Mouse (Mus musculus): Measurements from ENCODE around the gene Syne2. TPM values are rescaled to one million over a fixed set of nuclear protein-coding genes. Genes with fewer than 3 reads are reported as not detected.
"Not testable (repeated sequence)": the region's sequence is repeated elsewhere in the genome, so short reads cannot be mapped to it uniquely, and the experiment has no call there.

Gene Syne2
- polyA plus RNA-seq, 1 experiment = 0.78 TPM

- TF ChIP-seq FLI1 (IDR thresholded peaks at IDR 0.05; ENCODE audit: low read length) = no peak
- no peak for TF ChIP-seq GATA1 (IDR thresholded peaks at IDR 0.05; ENCODE audit: borderline replicate concordance, low read length)
- no peak overlapping the region for H3K4me3 ChIP-seq (replicated peaks)
- no peaks in the 10 kb centered on the region for H3K36me3 ChIP-seq (replicated peaks; ENCODE audit: low read length)
- peaks cover 8% of the 10 kb centered on the region for H3K27me3 ChIP-seq (replicated peaks)
- H3K9me3 ChIP-seq = no peaks in the 10 kb centered on the region
- peaks cover 7% of the 10 kb centered on the region for H3K4me1 ChIP-seq
Measured at GRCm38 (mm10) chr12:76132591-76132990, 314.7 kb downstream of the Syne2 start.

GRCm38 (mm10) chr12:76133081-76133480, 315.1 kb downstream of the Syne2 start:
- H3K36me3 ChIP-seq (replicated peaks; ENCODE audit: low read length); H3K4me1 ChIP-seq; H3K9me3 ChIP-seq; H3K4me3 ChIP-seq (replicated peaks); H3K27me3 ChIP-seq (replicated peaks): not testable (repeated sequence)

- Histone ChIP-seq H3K4me1 (peaks cover 7% of the 10 kb centered on the region), H3K9me3 (no peaks in the 10 kb centered on the region), H3K4me3 (replicated peaks) (no peak overlapping the region), H3K27me3 (replicated peaks) (peaks cover 8% of the 10 kb centered on the region), H3K36me3 (replicated peaks; ENCODE audit: low read length) (no peaks in the 10 kb centered on the region)
- TF ChIP-seq FLI1 (IDR thresholded peaks at IDR 0.05; ENCODE audit: low read length) (no peak), GATA1 (IDR thresholded peaks at IDR 0.05; ENCODE audit: borderline replicate concordance, low read length) (no peak)
Measured at GRCm38 (mm10) chr12:76136701-76137100, 318.8 kb downstream of the Syne2 start.

- peaks cover 18% of the 10 kb centered on the region for H3K27me3 ChIP-seq (replicated peaks)
- not testable (repeated sequence) for H3K4me1 ChIP-seq; H3K9me3 ChIP-seq; H3K36me3 ChIP-seq (replicated peaks; ENCODE audit: low read length)
- peak overlapping the region; percentile 56 for H3K4me3 ChIP-seq (replicated peaks)
Measured at GRCm38 (mm10) chr12:76152389-76152788, 334.5 kb downstream of the Syne2 start.

Other genes with a start within 250 kb of the Syne2 start
- gene Ppp2r5e, start 221.9 kb upstream of the Syne2 start, polyA plus RNA-seq (2012; ENCODE audit: insufficient read depth, low replicate concordance) = 15.9 and 26.4 TPM in 2 replicates
- gene Wdr89, start 148.6 kb upstream of the Syne2 start, polyA plus RNA-seq (2012; ENCODE audit: insufficient read depth, low replicate concordance) = 5.3 and 14.1 TPM in 2 replicates
- gene Sgpp1, start 82.4 kb upstream of the Syne2 start, polyA plus RNA-seq (2012; ENCODE audit: insufficient read depth, low replicate concordance) = 1.0 and 2.5 TPM in 2 replicates

Measured in megakaryocyte, embryonic 14.5 days (primary cell).